1 mouse cellular context compared by ENCODE assay signal in the genomic region with DNA sequence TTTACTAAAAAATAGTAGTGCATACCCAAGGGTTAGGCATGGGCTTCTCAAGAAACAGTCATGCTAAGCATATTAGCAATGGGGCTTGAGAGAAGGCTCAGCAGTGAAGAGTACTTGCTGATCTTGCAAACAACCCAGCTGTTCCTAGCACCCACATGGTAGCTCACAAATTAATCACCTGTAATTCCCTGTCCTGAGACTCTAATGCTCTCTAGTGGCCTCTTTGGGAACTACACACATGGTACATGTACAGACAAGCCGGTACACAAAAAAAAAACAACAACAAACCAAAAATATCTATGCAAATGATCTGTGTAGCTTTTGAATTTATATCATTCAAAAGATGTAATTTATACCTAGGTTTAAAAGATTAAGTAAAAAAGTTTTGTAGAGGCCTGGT.
TF ChIP-seq lines count a peak whose summit lies in the region.

No protein-coding gene starts in this region.

TF ChIP-seq in MEL, 35 proteins besides CTCF, POLR2A, EP300 and RAD21 (continued from another document):
- peak; percentile 84 for TF ChIP-seq ETS1 (IDR thresholded peaks at IDR 0.05; ENCODE audit: low read depth, low read length)
- no peak for TF ChIP-seq MYB (IDR thresholded peaks at IDR 0.05; ENCODE audit: low read depth, low read length)
- TF ChIP-seq TAL1 (IDR thresholded peaks at IDR 0.05; ENCODE audit: low read length): no peak
- TF ChIP-seq MEF2A (IDR thresholded peaks at IDR 0.05; ENCODE audit: extremely low read depth, insufficient replicate concordance, low read depth, low read length, poor library complexity, severe bottlenecking): no peak
- peak; percentile 42; the same call in 1 of the 2 replicates for TF ChIP-seq BHLHE40 (IDR thresholded peaks at IDR 0.05; ENCODE audit: borderline replicate concordance, low read depth, low read length)
- peak; percentile 82 for TF ChIP-seq SMC3 (IDR thresholded peaks at IDR 0.05; ENCODE audit: low read depth, low read length)
- no peak for TF ChIP-seq POLR2AphosphoS5 (IDR thresholded peaks at IDR 0.05; ENCODE audit: borderline replicate concordance, low read depth, low read length)
- TF ChIP-seq JUND (IDR thresholded peaks at IDR 0.05; ENCODE audit: low read depth, low read length): no peak
- TF ChIP-seq MYC (IDR thresholded peaks at IDR 0.05; ENCODE audit: low read depth, low read length): peak; percentile 86
- no peak for TF ChIP-seq USF2 (IDR thresholded peaks at IDR 0.05; ENCODE audit: borderline replicate concordance in 1 of 2, insufficient read depth in 1 of 2, low read depth in 1 of 2, low read length in 2 of 2)
- TF ChIP-seq NELFE (IDR thresholded peaks at IDR 0.05; ENCODE audit: low read depth, low read length): no peak
- TF ChIP-seq NRF1 (IDR thresholded peaks at IDR 0.05; ENCODE audit: insufficient read depth, low read depth, low read length, poor library complexity, severe bottlenecking): no peak
- TF ChIP-seq MAX (IDR thresholded peaks at IDR 0.05; ENCODE audit: low read length): no peak; the same call in none of the 2 replicates
- TF ChIP-seq TCF12 (IDR thresholded peaks at IDR 0.05; ENCODE audit: low read depth, low read length): no peak
- no peak for TF ChIP-seq UBTF (IDR thresholded peaks at IDR 0.05; ENCODE audit: borderline replicate concordance, insufficient read depth, low read depth, low read length)
- no peak for TF ChIP-seq ZMIZ1 (IDR thresholded peaks at IDR 0.05; ENCODE audit: low read depth, low read length)
- peak; percentile 61; the same call in 1 of the 2 replicates for TF ChIP-seq MAFK (IDR thresholded peaks at IDR 0.05; ENCODE audit: borderline replicate concordance, low read depth, low read length)
- TF ChIP-seq USF1 (IDR thresholded peaks at IDR 0.05; ENCODE audit: low read depth, low read length): 0 out of 2 replicates have a peak, but pooled peaks have one; percentile 19
- TF ChIP-seq KAT2A (conservative IDR thresholded peaks at IDR 0.05; ENCODE audit: low read depth, low read length): no peak
- no peak for TF ChIP-seq E2F4 (IDR thresholded peaks at IDR 0.05; ENCODE audit: borderline replicate concordance, low read depth, low read length)
- TF ChIP-seq RCOR1 (IDR thresholded peaks at IDR 0.05; ENCODE audit: low read depth, low read length): no peak
- TF ChIP-seq CHD2 (IDR thresholded peaks at IDR 0.05; ENCODE audit: low read length): no peak
- TF ChIP-seq GATA1 (IDR thresholded peaks at IDR 0.05; ENCODE audit: low read depth, low read length): no peak
- TF ChIP-seq ZNF384 (IDR thresholded peaks at IDR 0.05; ENCODE audit: low read depth, low read length): peak; percentile 78
- no peak for TF ChIP-seq POLR2AphosphoS2 (IDR thresholded peaks at IDR 0.05; ENCODE audit: low read length)
- TF ChIP-seq GABPA (IDR thresholded peaks at IDR 0.05; ENCODE audit: low read depth, low read length): no peak
- peak; percentile 71 for TF ChIP-seq SIN3A (IDR thresholded peaks at IDR 0.05; ENCODE audit: low read length)
- TF ChIP-seq HCFC1 (IDR thresholded peaks at IDR 0.05; ENCODE audit: low read depth, low read length): no peak
- TF ChIP-seq MAZ (IDR thresholded peaks at IDR 0.05; ENCODE audit: low read depth, low read length): no peak
